Mouse (Mus musculus): Measurements from ENCODE around the gene Slc35e1. TPM values are rescaled to one million over a fixed set of nuclear protein-coding genes. Genes with fewer than 3 reads are reported as not detected.

Gene Slc35e1
- polyA plus RNA-seq, 1 experiment from 2014 or later, result 13.1 TPM

GRCm38 (mm10) chr8:72438248-72439015 lies 54.0 kb downstream of the Slc35e1 start:
- no peak for DNase-seq (ENCODE audit: low spot score)
- Histone ChIP-seq H3K4me3 (no peak overlapping the region), H3K4me1 (peaks cover 4% of the 10 kb centered on the region), H3K27ac (replicated peaks) (no peak overlapping the region), H3K27me3 (ENCODE audit: low read depth, poor library complexity, severe bottlenecking) (no peaks in the 10 kb centered on the region), H3K36me3 (no peaks in the 10 kb centered on the region), H3K9me3 (replicated peaks) (no peaks in the 10 kb centered on the region)
- 74% methylated on average over 8 of the region's 8 CpGs for WGBS

GRCm38 (mm10) chr8:72434952-72435351 lies 57.5 kb downstream of the Slc35e1 start:
- H3K4me3 ChIP-seq, result no peak overlapping the region
- no peaks in the 10 kb centered on the region for H3K36me3 ChIP-seq
- WGBS, result 65% methylated on average over 2 of the region's 2 CpGs
- H3K27ac ChIP-seq (replicated peaks), result no peak overlapping the region
- H3K9me3 ChIP-seq (replicated peaks), result no peaks in the 10 kb centered on the region
- no peaks in the 10 kb centered on the region for H3K4me1 ChIP-seq
- no peaks in the 10 kb centered on the region for H3K27me3 ChIP-seq (ENCODE audit: low read depth, poor library complexity, severe bottlenecking)
- no peak for DNase-seq (ENCODE audit: low spot score)

Small RNA genes lying within 50 kb of the gene (microRNA-seq; reads per million reads assigned to microRNA genes)
- gene Gm28019, result not detected
- 3.0 reads per million, percentile 2 among the genes with 10 or more reads in this experiment for gene Mir7068

Other genes with a start within 250 kb of the Slc35e1 start
- gene Gm10282, start 187.4 kb downstream of the Slc35e1 start, polyA plus RNA-seq (2016; fragmentation: Nextera tagmentation; extraction: Ambion mirVana), result 38.0 and 38.7 TPM in 2 replicates
- gene Klf2, start 173.6 kb downstream of the Slc35e1 start, polyA plus RNA-seq (2016; fragmentation: Nextera tagmentation; extraction: Ambion mirVana), result 4.0 and 4.1 TPM in 2 replicates
- 71.2 and 77.2 TPM in 2 replicates for gene Eps15l1, start 71.2 kb downstream of the Slc35e1 start, polyA plus RNA-seq (2016; fragmentation: Nextera tagmentation; extraction: Ambion mirVana)
- 1.8 and 2.1 TPM in 2 replicates for gene Calr3, start 48.7 kb downstream of the Slc35e1 start, polyA plus RNA-seq (2016; fragmentation: Nextera tagmentation; extraction: Ambion mirVana)
- 16.5 and 16.9 TPM in 2 replicates for gene 1700030K09Rik, start 48.7 kb downstream of the Slc35e1 start, polyA plus RNA-seq (2016; fragmentation: Nextera tagmentation; extraction: Ambion mirVana)
- gene Cherp, start 17.4 kb downstream of the Slc35e1 start, polyA plus RNA-seq (2016; fragmentation: Nextera tagmentation; extraction: Ambion mirVana), result 96.8 and 105 TPM in 2 replicates
- 19.0 and 19.9 TPM in 2 replicates for gene Med26, start 55.7 kb upstream of the Slc35e1 start, polyA plus RNA-seq (2016; fragmentation: Nextera tagmentation; extraction: Ambion mirVana)
- 126 and 127 TPM in 2 replicates for gene Smim7, start 78.5 kb upstream of the Slc35e1 start, polyA plus RNA-seq (2016; fragmentation: Nextera tagmentation; extraction: Ambion mirVana)
- 10.3 and 10.5 TPM in 2 replicates for gene Tmem38a, start 79.4 kb upstream of the Slc35e1 start, polyA plus RNA-seq (2016; fragmentation: Nextera tagmentation; extraction: Ambion mirVana)
- gene Nwd1, start 154.1 kb upstream of the Slc35e1 start, polyA plus RNA-seq (2016; fragmentation: Nextera tagmentation; extraction: Ambion mirVana), result not detected in 2 replicates
- gene Sin3b, start 230.7 kb upstream of the Slc35e1 start, polyA plus RNA-seq (2016; fragmentation: Nextera tagmentation; extraction: Ambion mirVana), result 151 and 164 TPM in 2 replicates

All from midbrain, embryonic 10.5 days (tissue).